Mouse (Mus musculus) hindbrain, postnatal 0 days (tissue): ENCODE measurements at regions not wholly inside any gene's neighbourhood (a gene's known extent, or its start where the extent isn't known, plus 50 kb on each side); places are given as distances from the start of the nearest gene placed in this dataset.
"Not testable (repeated sequence)": the region's sequence is repeated elsewhere in the genome, so short reads cannot be mapped to it uniquely, and the experiment has no call there.

Source experiments
- ATAC-seq: fragments of 200-750 bp; cut with Nextera tagmentation; 2 replicates; pipeline ENCODE4 v1.8.0; 2017; ENCODE audit warnings: mild to moderate bottlenecking, moderate TSS enrichment, moderate library complexity
- DNase-seq: peaks from one replicate; pipeline ENCODE4 v3.0.0-alpha.2; 2015; ENCODE audit warnings: low spot score
- H3K27ac ChIP-seq: fragments of 300-500 bp; sonication (generic); 2 replicates; pipeline ENCODE4 v1.5.1; 2014; ENCODE audit warnings: mild to moderate bottlenecking
- H3K27me3 ChIP-seq: fragments of 300-500 bp; sonication (generic); 2 replicates; pipeline ENCODE4 v1.6.1; 2014; ENCODE audit warnings: low read length, mixed read lengths; ENCODE audit not compliant: insufficient read depth
- H3K36me3 ChIP-seq: fragments of 300-500 bp; sonication (generic); 2 replicates; pipeline ENCODE4 v1.6.1; 2014; ENCODE audit warnings: low read length, mixed read lengths; ENCODE audit not compliant: insufficient read depth
- H3K4me1 ChIP-seq: fragments of 300-500 bp; sonication (generic); 2 replicates; pipeline ENCODE4 v1.6.1; 2014; ENCODE audit warnings: antibody characterized with exemption, low read length, mixed read lengths; ENCODE audit not compliant: insufficient read depth
- H3K4me2 ChIP-seq: fragments of 300-500 bp; sonication (generic); 2 replicates; pipeline ENCODE4 v1.6.1; 2014; ENCODE audit warnings: low read depth, mild to moderate bottlenecking, low read length, moderate library complexity, mixed read lengths
- H3K4me3 ChIP-seq: fragments of 300-500 bp; sonication (generic); 2 replicates; pipeline ENCODE4 v1.5.1; 2014; ENCODE audit warnings: low read length
- H3K9ac ChIP-seq: fragments of 300-500 bp; sonication (generic); replicated peaks from 2 replicates; pipeline ENCODE4 v1.6.1; 2014; ENCODE audit warnings: mild to moderate bottlenecking, low read length, moderate library complexity, mixed read lengths
- H3K9me3 ChIP-seq: fragments of 300-500 bp; sonication (generic); 2 replicates; pipeline ENCODE4 v1.6.1; 2016; ENCODE audit warnings: low read length, mixed read lengths
- CTCF ChIP-seq: IDR thresholded peaks from 2 replicates; pipeline ENCODE4 v1.5.1; 2016; ENCODE audit warnings: antibody characterized with exemption, control low read depth, low read depth
- WGBS: fragments of 180-500 bp; shearing (Covaris S2); extraction: QIAGEN DNeasy Blood & Tissue Kit; methylation state at CpG from one replicate; pipeline ENCODE4 v1.1.7; 2014; 5-methylcytosine and 5-hydroxymethylcytosine counted together

- no peak overlapping the region for H3K9ac ChIP-seq
- no peak overlapping the region for H3K4me3 ChIP-seq
- no peaks in the 10 kb centered on the region for H3K9me3 ChIP-seq
- DNase-seq: no peak
- H3K4me1 ChIP-seq: no peaks in the 10 kb centered on the region
- no peak overlapping the region for H3K27ac ChIP-seq
- no peaks in the 10 kb centered on the region for H3K27me3 ChIP-seq
- no peak for TF ChIP-seq CTCF
- no peak for ATAC-seq
- WGBS: 78% methylated on average over 8 of the region's 8 CpGs
- H3K4me2 ChIP-seq: no peak overlapping the region
- H3K36me3 ChIP-seq: no peaks in the 10 kb centered on the region
These were observed 53.6 kb downstream of the Gm10320 start for GRCm38 (mm10) chr13:98438206-98438605.

DNA sequence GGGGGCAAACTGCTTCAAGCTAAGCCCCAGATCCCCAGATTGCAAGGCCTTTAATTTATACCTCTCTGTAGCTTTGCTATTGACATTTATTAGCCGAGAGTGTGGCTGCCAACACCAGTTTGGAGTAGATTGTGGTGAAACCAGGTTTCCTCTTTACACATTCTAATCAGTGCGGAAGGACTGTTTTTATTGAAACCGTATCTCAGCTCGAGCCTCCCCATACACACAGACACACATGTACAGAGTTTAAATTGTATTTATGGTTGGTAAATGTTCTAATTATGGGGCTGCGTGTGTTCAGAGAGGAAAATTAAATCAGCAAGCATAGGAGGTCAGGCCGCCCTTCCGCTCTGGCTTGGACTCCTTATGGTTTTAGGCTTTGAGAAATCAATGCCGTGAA lies 54.8 kb downstream of the Gm10320 start:
- WGBS: 74% methylated on average over 8 of the region's 8 CpGs
- DNase-seq (no peak), ATAC-seq (no peak)
- H3K27me3 ChIP-seq: no peaks in the 10 kb centered on the region
- H3K36me3 ChIP-seq: no peaks in the 10 kb centered on the region
- H3K4me1 ChIP-seq: no peaks in the 10 kb centered on the region
- H3K27ac ChIP-seq: no peak overlapping the region
- no peaks in the 10 kb centered on the region for H3K9me3 ChIP-seq
- no peak overlapping the region for H3K4me2 ChIP-seq
- no peak overlapping the region for H3K4me3 ChIP-seq
- TF ChIP-seq CTCF: no peak
- no peak overlapping the region for H3K9ac ChIP-seq

DNA sequence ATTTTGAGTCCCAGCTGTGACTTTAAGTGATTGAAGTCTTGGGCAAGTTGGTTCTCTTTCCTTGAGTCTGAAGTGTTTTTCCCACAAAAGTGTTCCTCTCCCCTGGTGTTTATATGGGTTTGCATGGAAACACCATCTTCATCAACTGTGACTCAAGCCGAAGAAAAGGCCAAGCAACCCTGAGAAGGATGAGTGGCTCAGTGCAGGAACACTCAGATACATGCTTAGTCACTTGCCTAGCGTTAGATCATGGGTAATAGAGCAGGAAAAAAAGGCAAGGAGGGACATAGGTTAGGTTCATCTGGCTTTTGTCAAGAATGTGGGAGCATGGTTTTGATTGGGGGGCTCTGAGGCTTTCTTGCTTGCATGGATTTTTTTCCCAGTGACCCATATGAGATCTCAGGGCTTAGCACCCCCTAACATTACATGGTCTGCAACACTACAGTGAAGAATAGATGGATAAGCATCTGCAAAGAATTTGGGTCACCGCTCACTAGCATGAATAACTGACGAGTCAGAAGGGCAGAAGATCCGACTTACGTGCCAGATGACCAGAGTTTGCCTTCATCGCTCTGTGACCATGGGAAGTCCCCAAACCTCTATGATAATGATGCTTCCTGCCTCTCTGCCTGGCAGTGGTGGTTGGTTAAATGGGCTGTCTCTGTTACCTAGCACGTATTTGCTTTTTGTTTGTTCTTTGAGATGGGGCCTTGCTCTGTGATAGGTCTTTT lies 56.4 kb downstream of the Gm10320 start:
- no peaks in the 10 kb centered on the region for H3K4me1 ChIP-seq
- H3K36me3 ChIP-seq: no peaks in the 10 kb centered on the region
- no peak overlapping the region for H3K4me2 ChIP-seq
- no peak overlapping the region for H3K4me3 ChIP-seq
- H3K27me3 ChIP-seq: no peaks in the 10 kb centered on the region
- 95% methylated on average over 8 of the region's 8 CpGs for WGBS
- no peak overlapping the region for H3K9ac ChIP-seq
- ATAC-seq (no peak), DNase-seq (no peak)
- H3K27ac ChIP-seq: no peak overlapping the region
- no peaks in the 10 kb centered on the region for H3K9me3 ChIP-seq
- no peak for TF ChIP-seq CTCF

DNA sequence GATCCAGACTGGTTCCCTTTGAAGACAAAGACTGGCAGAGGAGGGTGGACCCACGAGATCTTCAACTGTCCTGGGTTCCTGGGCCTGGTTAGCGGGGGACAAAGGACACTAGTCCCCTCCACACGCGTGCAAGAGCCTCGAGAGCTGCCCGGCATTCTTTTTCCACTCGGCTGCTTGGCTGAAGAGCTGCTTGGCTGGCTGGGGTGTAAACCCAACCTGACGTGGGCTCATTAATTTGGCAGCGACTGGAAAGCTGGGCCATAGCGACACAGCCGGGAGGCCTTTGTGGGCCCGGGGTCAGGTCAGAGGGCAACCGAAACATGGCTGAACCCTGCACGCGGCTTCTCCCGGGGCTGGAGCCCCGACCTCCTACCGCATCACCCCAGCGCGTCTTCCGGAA lies 62.0 kb downstream of the Gm10320 start:
- 25% methylated on average over 21 of the region's 21 CpGs for WGBS
- no peak for ATAC-seq
- Histone ChIP-seq H3K27ac (no peak overlapping the region), H3K27me3 (0 out of 2 replicates have a peak, but pooled peaks cover 4% of the 10 kb centered on the region), H3K36me3 (no peaks in the 10 kb centered on the region), H3K9me3 (no peaks in the 10 kb centered on the region), H3K4me2 (no peak overlapping the region), H3K4me1 (no peaks in the 10 kb centered on the region), H3K9ac (no peak overlapping the region), H3K4me3 (no peak overlapping the region)
- no peak for DNase-seq
- no peak for TF ChIP-seq CTCF

- H3K4me2 ChIP-seq: peak overlapping the region; percentile 49
- 0 out of 2 replicates have a peak, but pooled peaks have one; percentile 45 for ATAC-seq
- not testable (repeated sequence) for H3K27me3 ChIP-seq, H3K27ac ChIP-seq, H3K4me1 ChIP-seq, H3K36me3 ChIP-seq, H3K9ac ChIP-seq, H3K9me3 ChIP-seq
- WGBS: 10% methylated on average over 16 of the region's 16 CpGs
- peak; percentile 20 for DNase-seq
- peak overlapping the region; percentile 19 for H3K4me3 ChIP-seq
These were observed 64.1 kb downstream of the Gm10320 start for GRCm38 (mm10) chr13:98427660-98428059.

DNA sequence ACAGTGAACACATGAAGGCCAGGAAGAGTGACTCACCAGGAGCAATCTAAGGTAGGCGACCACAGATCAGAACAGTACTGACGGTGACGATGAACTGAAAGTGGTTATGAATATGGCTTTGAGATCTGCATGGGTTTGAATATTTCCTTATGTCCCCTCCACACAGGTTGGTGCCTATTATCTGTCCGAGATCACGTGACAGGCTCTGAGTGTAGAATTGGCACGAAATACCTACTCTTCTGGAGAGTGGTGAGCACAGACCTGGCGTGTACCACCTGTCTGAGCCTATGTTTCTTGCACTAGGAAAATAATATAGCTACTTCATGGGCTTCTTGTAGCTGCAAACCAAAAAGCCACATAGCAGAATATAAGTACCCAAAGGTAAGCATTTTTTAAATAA lies 66.8 kb downstream of the Gm10320 start:
- H3K27me3 ChIP-seq: 0 out of 2 replicates have a peak, but pooled peaks cover 1% of the 10 kb centered on the region
- DNase-seq (no peak), ATAC-seq (no peak)
- H3K4me2 ChIP-seq: no peak overlapping the region
- no peaks in the 10 kb centered on the region for H3K36me3 ChIP-seq
- no peaks in the 10 kb centered on the region for H3K9me3 ChIP-seq
- no peak for TF ChIP-seq CTCF
- no peak overlapping the region for H3K4me3 ChIP-seq
- WGBS: 87% methylated on average over 7 of the region's 7 CpGs
- H3K9ac ChIP-seq: no peak overlapping the region
- no peaks in the 10 kb centered on the region for H3K4me1 ChIP-seq
- H3K27ac ChIP-seq: no peak overlapping the region

- Histone ChIP-seq H3K36me3 (no peaks in the 10 kb centered on the region), H3K4me3 (no peak overlapping the region), H3K9me3 (no peaks in the 10 kb centered on the region), H3K27ac (no peak overlapping the region), H3K4me1 (no peaks in the 10 kb centered on the region), H3K27me3 (no peaks in the 10 kb centered on the region), H3K9ac (no peak overlapping the region), H3K4me2 (no peak overlapping the region)
- 87% methylated on average over 12 of the region's 12 CpGs for WGBS
- ATAC-seq (no peak), DNase-seq (no peak)
- no peak for TF ChIP-seq CTCF
These were observed 67.8 kb downstream of the Gm10320 start for GRCm38 (mm10) chr13:98424000-98424399.
